Mouse (Mus musculus): ENCODE measurements at regions not wholly inside any gene's neighbourhood (a gene's known extent, or its start where the extent isn't known, plus 50 kb on each side); places are given as distances from the start of the nearest gene placed in this dataset.

GRCm38 (mm10) chr17:47142276-47142675 lies 131.9 kb upstream of the Ubr2 start:
- Histone ChIP-seq H3K9ac (peak overlapping the region; percentile 78), H3K27ac (ENCODE audit: low read depth) (peak overlapping the region; percentile 99), H3K27me3 (ENCODE audit: insufficient read depth, low read length) (no peaks in the 10 kb centered on the region), H3K4me2 (peak overlapping the region; percentile 90), H3K36me3 (ENCODE audit: insufficient read depth) (0 out of 2 replicates have a peak, but pooled peaks cover 4% of the 10 kb centered on the region), H3K4me1 (ENCODE audit: insufficient read depth) (peaks cover 35% of the 10 kb centered on the region), H3K9me3 (ENCODE audit: low read depth, low read length) (no peaks in the 10 kb centered on the region), H3K4me3 (ENCODE audit: low read depth, low read length) (peak overlapping the region; percentile 67)
- 2% methylated on average over 7 of the region's 7 CpGs for WGBS
- no peak for ATAC-seq (ENCODE audit: insufficient read depth)
- no peak for DNase-seq
- no peak for TF ChIP-seq CTCF (IDR thresholded peaks at IDR 0.05; ENCODE audit: low read depth)

GRCm38 (mm10) chr17:47141843-47142215 lies 131.5 kb upstream of the Ubr2 start:
- TF ChIP-seq CTCF (IDR thresholded peaks at IDR 0.05; ENCODE audit: low read depth) = no peak
- Histone ChIP-seq H3K27me3 (ENCODE audit: insufficient read depth, low read length) (no peaks in the 10 kb centered on the region), H3K27ac (ENCODE audit: low read depth) (peak overlapping the region; percentile 99; the same call in 1 of the 2 replicates), H3K4me3 (ENCODE audit: low read depth, low read length) (peak overlapping the region; percentile 67), H3K9ac (peak overlapping the region; percentile 78), H3K4me2 (peak overlapping the region; percentile 90), H3K9me3 (ENCODE audit: low read depth, low read length) (no peaks in the 10 kb centered on the region), H3K36me3 (ENCODE audit: insufficient read depth) (0 out of 2 replicates have a peak, but pooled peaks cover 4% of the 10 kb centered on the region), H3K4me1 (ENCODE audit: insufficient read depth) (peaks cover 32% of the 10 kb centered on the region)
- WGBS = 2% methylated on average over 12 of the region's 12 CpGs
- DNase-seq = peak; percentile 46
- ATAC-seq (ENCODE audit: insufficient read depth) = no peak

DNA sequence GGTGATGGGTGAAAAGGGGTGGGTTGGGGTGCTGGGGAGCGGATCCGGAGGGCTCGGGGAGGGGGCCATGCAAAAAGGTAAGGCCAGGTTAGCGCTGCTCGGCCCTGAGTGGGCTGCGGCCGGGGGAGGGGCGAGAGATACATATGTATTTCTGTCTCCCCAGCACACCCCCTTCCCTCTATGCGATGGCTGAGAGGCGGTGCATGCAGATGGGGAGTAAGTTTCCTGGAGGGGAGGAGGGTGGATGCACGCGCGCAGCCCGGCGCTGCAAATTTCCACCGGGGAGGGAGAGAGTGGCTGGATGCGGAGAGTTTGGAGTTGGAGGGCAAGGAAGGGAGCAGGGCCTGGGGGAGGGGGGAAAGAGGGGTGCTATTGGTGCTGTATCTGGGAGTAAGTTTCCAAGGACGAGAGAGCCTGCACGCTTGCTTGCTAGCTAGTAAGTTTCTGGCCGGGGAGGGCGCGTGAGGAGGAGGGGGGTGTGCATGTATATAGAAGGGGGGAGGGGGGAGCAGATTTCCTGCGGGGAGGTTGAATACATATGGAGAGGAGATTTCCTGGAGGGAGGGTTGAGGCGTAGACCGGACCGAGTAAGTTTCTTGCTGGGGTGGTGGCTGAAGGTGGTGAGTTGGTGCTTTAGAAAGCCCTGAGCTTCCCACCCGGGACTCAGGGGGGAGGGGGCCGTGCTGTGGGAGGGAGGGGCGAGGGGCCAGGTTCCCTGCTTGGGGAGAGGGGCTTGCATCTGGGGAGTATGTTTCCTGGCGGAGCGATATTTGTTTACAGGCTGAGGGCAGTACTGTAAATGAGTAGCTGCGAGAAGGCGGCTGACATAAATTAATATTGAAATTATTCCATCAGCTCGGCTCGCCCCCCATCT lies 130.8 kb upstream of the Ubr2 start:
- Histone ChIP-seq H3K27ac (ENCODE audit: low read depth) (peak overlapping the region; percentile 99), H3K4me3 (ENCODE audit: low read depth, low read length) (peak overlapping the region; percentile 67), H3K4me2 (peak overlapping the region; percentile 90), H3K4me1 (ENCODE audit: insufficient read depth) (peaks cover 31% of the 10 kb centered on the region), H3K9me3 (ENCODE audit: low read depth, low read length) (no peaks in the 10 kb centered on the region), H3K27me3 (ENCODE audit: insufficient read depth, low read length) (no peaks in the 10 kb centered on the region), H3K9ac (peak overlapping the region; percentile 78), H3K36me3 (ENCODE audit: insufficient read depth) (0 out of 2 replicates have a peak, but pooled peaks cover 4% of the 10 kb centered on the region)
- ATAC-seq (ENCODE audit: insufficient read depth) (peak; percentile 64), DNase-seq (peak; percentile 85)
- TF ChIP-seq CTCF (IDR thresholded peaks at IDR 0.05; ENCODE audit: low read depth) = no peak
- WGBS = 2% methylated on average over 35 of the region's 35 CpGs

DNA sequence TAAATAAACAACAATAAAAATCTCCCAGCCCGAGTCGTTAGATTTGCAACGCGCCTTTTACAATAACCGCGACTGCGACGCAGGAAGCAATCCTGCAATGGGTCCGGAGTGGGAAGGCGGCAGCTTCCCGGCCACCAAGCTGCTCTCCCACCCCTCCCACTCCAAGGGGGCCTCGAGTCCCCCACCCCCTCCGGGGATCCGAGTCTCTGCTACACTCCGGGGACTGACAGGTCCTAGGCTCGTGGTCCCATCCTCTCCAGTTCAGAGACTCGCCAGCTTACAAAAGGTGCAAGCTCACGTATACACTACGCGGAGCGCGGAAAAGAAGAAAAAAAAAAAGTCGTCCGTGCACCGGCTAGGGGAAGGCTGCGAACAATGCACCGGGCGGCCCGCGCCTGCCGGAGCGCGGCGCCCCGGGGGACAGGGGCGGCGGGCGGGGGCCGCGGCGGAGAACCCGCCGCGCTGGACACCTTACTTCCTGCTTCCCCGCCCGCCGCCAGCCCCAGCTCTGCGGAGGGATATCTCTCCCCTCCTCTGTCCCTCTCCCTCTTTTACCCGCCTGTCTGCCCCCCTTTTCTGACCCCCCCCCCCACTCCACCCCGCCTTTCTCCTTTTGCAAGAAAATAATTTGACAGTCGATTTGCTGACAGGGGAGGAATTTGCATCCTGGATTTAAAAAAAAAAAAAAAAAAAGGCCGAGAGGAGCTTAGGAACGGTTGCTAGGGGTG lies 130.0 kb upstream of the Ubr2 start:
- WGBS = 1% methylated on average over 52 of the region's 53 CpGs
- Histone ChIP-seq H3K27ac (ENCODE audit: low read depth) (peak overlapping the region; percentile 99), H3K4me1 (ENCODE audit: insufficient read depth) (peaks cover 31% of the 10 kb centered on the region), H3K4me3 (ENCODE audit: low read depth, low read length) (peak overlapping the region; percentile 67), H3K9ac (peak overlapping the region; percentile 78), H3K9me3 (ENCODE audit: low read depth, low read length) (no peaks in the 10 kb centered on the region), H3K27me3 (ENCODE audit: insufficient read depth, low read length) (no peaks in the 10 kb centered on the region), H3K4me2 (peak overlapping the region; percentile 90), H3K36me3 (ENCODE audit: insufficient read depth) (no peaks in the 10 kb centered on the region)
- ATAC-seq (ENCODE audit: insufficient read depth) (peak; percentile 50), DNase-seq (peak; percentile 83)
- TF ChIP-seq CTCF (IDR thresholded peaks at IDR 0.05; ENCODE audit: low read depth) = no peak

DNA sequence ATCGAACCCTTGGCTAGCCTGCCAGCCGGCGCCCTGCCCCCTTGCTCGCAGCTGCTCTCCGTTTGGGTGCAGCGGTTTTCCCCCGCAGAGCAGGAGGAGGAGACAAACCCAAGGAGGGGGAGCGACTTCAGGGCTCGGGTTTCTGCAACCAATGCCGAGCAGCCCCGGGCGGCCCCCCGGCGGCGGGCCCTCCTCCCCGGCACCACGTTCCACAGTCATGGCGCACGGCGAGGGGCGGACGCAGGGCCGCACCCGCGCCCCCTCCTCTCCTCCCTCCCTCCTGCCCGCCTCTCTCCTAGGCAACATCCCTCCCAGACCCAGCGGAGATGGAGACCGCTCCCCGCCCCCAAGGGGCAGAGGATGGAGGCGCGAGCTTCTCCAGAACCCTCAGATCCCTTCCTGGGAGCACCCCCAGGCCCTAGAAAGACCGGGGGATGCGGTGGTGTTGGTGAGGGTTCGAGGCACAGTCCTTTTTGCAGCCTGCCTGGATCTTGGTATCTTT lies 129.4 kb upstream of the Ubr2 start:
- Histone ChIP-seq H3K9ac (peak overlapping the region; percentile 78), H3K27ac (ENCODE audit: low read depth) (peak overlapping the region; percentile 99), H3K27me3 (ENCODE audit: insufficient read depth, low read length) (no peaks in the 10 kb centered on the region), H3K4me1 (ENCODE audit: insufficient read depth) (peaks cover 27% of the 10 kb centered on the region), H3K36me3 (ENCODE audit: insufficient read depth) (no peaks in the 10 kb centered on the region), H3K9me3 (ENCODE audit: low read depth, low read length) (no peaks in the 10 kb centered on the region), H3K4me3 (ENCODE audit: low read depth, low read length) (peak overlapping the region; percentile 67), H3K4me2 (peak overlapping the region; percentile 90)
- peak; percentile 42; the same call in 1 of the 2 replicates for TF ChIP-seq CTCF (IDR thresholded peaks at IDR 0.05; ENCODE audit: low read depth)
- 1% methylated on average over 29 of the region's 34 CpGs for WGBS
- DNase-seq = peak; percentile 97
- peak; percentile 94 for ATAC-seq (ENCODE audit: insufficient read depth)

DNA sequence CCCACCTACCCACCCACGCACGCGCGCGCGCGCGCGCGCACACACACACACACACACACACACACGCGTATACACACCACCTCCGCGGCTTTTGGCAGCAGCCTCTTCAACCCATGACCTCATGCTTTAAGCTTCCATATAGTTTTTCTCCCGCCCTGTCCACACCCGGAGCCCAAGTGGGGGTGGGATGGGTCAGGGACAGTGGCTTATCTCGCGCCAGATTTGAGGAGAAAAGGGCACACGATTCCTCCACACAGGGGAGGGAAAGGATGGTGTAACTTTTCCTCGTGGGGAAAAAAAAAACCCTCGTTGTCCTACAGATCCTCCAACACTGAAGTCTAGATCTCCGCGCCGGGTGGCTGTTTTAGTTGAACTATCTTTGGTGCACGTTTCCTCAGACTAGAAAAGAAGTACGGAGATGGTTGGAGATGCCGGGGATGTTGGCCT lies 128.8 kb upstream of the Ubr2 start:
- under 1% methylated on average over 27 of the region's 27 CpGs for WGBS
- Histone ChIP-seq H3K4me1 (ENCODE audit: insufficient read depth) (peaks cover 21% of the 10 kb centered on the region), H3K4me2 (peak overlapping the region; percentile 90), H3K4me3 (ENCODE audit: low read depth, low read length) (peak overlapping the region; percentile 67), H3K9ac (peak overlapping the region; percentile 47), H3K9me3 (ENCODE audit: low read depth, low read length) (no peaks in the 10 kb centered on the region), H3K27me3 (ENCODE audit: insufficient read depth, low read length) (no peaks in the 10 kb centered on the region), H3K36me3 (ENCODE audit: insufficient read depth) (no peaks in the 10 kb centered on the region), H3K27ac (ENCODE audit: low read depth) (peak overlapping the region; percentile 99; the same call in 1 of the 2 replicates)
- DNase-seq (peak; percentile 57), ATAC-seq (ENCODE audit: insufficient read depth) (no peak)
- TF ChIP-seq CTCF (IDR thresholded peaks at IDR 0.05; ENCODE audit: low read depth) = no peak
